Mouse (Mus musculus) liver, adult 2 months (tissue): Measurements from ENCODE around the gene Agrp.

ENCODE experiments used
- CTCF ChIP-seq: fragments of 200-500 bp; IDR thresholded peaks from 2 replicates; pipeline ENCODE4 v1.5.1; 2011; ENCODE audit warnings: low read depth, low read length, control low read depth
- POLR2A ChIP-seq: fragments of 200-500 bp; IDR thresholded peaks from 2 replicates; pipeline ENCODE4 v1.6.1; 2011; ENCODE audit warnings: low read length, control low read depth; ENCODE audit not compliant: insufficient read depth; ENCODE audit errors: extremely low read depth

DNA sequence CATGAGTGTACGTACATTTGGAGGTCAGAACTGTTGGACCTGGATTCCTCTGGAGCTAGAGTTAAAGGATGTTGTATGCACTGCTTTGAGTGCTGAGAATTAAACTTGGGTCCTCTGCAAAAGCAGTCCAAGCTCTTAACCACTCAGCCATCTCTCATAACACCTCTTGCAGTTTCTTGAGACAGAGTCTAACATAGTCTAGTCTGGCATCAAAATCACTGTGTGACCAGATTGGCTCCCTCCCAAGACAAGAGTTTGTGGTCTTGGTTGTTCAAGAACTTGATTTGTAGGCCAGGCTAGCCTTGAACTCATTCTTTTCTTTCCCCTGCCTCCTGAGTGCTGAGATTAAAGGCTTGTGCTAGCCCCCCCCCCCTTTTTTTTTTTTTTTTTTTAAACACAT is 11.7 kb upstream of the Agrp start:
- TF ChIP-seq POLR2A (no peak), CTCF (no peak)
